Mouse (Mus musculus) intestine, embryonic 14.5 days (tissue): ENCODE data around the gene Cpne7. TPM values are rescaled to one million over a fixed set of nuclear protein-coding genes. Genes with fewer than 3 reads are reported as not detected.

ENCODE experiments used
- ATAC-seq: fragments of 200-750 bp; cut with Nextera tagmentation; replicated peaks from 2 replicates; pipeline ENCODE4 v1.8.0; 2017; ENCODE audit warnings: low read depth, moderate number of reproducible peaks, moderate TSS enrichment, moderate library complexity; ENCODE audit not compliant: low FRiP score, low TSS enrichment
- DNase-seq: peaks from one replicate; pipeline ENCODE4 v3.0.0-alpha.2; 2018; ENCODE audit warnings: low spot score
- H3K27ac ChIP-seq: fragments of 300-500 bp; sonication (generic); 2 replicates; pipeline ENCODE4 v1.5.1; 2014; ENCODE audit warnings: low read depth, mild to moderate bottlenecking, control low read depth
- H3K27me3 ChIP-seq: fragments of 300-500 bp; sonication (generic); replicated peaks from 2 replicates; pipeline ENCODE4 v1.6.1; 2014; ENCODE audit warnings: low read length, control low read depth; ENCODE audit not compliant: control insufficient read depth, insufficient read depth
- H3K36me3 ChIP-seq: fragments of 300-500 bp; sonication (generic); 2 replicates; pipeline ENCODE4 v1.6.1; 2014; ENCODE audit warnings: low read length, control low read depth; ENCODE audit not compliant: control insufficient read depth, insufficient read depth
- H3K4me1 ChIP-seq: fragments of 300-500 bp; sonication (generic); replicated peaks from 2 replicates; pipeline ENCODE4 v1.6.1; 2014; ENCODE audit warnings: low read length, control low read depth, mixed read lengths; ENCODE audit not compliant: control insufficient read depth, insufficient read depth
- H3K4me2 ChIP-seq: fragments of 300-500 bp; sonication (generic); 2 replicates; pipeline ENCODE4 v1.6.1; 2014; ENCODE audit warnings: low read length
- H3K4me3 ChIP-seq: fragments of 300-500 bp; sonication (generic); 2 replicates; pipeline ENCODE4 v1.5.1; 2014; ENCODE audit warnings: low read depth, low read length, control low read depth, mixed read lengths
- H3K9ac ChIP-seq: fragments of 300-500 bp; sonication (generic); 2 replicates; pipeline ENCODE4 v1.6.1; 2014; ENCODE audit warnings: mild to moderate bottlenecking, low read length
- H3K9me3 ChIP-seq: fragments of 300-500 bp; sonication (generic); 2 replicates; pipeline ENCODE4 v1.6.1; 2016; ENCODE audit warnings: low read length, control low read depth; ENCODE audit not compliant: control insufficient read depth
- WGBS: fragments of 180-500 bp; shearing (Covaris S2); extraction: QIAGEN DNeasy Blood & Tissue Kit; methylation state at CpG from one replicate; pipeline ENCODE4 v1.1.7; 2014; 5-methylcytosine and 5-hydroxymethylcytosine counted together
- polyA plus RNA-seq: library from polyadenylated mRNA; unstranded; fragments of >200 nt; fragmentation: Nextera tagmentation; extraction: Ambion mirVana; gene quantifications from 2 replicates; pipeline ENCODE4 v1.2.1, GENCODE M21; 2014

Gene Cpne7
- polyA plus RNA-seq, 1 experiment from 2014 or later, result 0.70 TPM

DNA sequence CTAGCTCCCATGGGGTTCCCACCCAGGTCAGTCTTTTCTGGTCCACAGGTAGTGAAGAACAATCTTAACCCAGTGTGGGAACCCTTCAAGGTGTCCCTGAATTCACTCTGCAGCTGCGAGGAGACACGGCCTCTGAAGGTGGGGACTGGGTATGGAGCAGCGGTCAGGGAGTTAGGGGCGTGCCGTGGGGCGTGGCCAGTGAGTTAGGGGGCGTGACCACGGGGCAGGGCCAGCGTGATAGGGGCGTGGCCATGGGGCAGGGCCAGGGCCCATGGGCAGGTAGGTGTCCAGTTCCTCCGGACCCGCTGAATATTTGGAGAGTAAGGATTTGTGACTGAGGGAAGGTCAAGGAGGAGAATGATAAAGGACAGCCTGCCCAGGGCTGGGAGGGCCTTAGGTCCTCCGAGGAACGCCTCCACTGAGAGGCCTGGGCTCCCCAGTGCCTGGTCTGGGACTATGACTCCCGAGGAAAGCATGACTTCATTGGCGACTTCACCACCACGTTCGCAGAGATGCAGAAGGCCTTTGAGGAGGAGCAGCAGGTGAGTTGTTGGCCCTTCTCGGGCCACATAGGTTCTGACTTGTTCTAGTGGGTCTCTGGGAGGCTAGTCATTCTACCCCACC is 9.1 kb downstream of the Cpne7 start:
- H3K4me1 ChIP-seq, result peaks cover 4% of the 10 kb centered on the region; the same call in 1 of the 2 replicates
- no peaks in the 10 kb centered on the region for H3K36me3 ChIP-seq
- peaks cover 3% of the 10 kb centered on the region; the same call in 1 of the 2 replicates for H3K27me3 ChIP-seq
- DNase-seq, result peak; percentile 83
- peak overlapping the region; percentile 6; the same call in 1 of the 2 replicates for H3K4me3 ChIP-seq
- peak; percentile 64 for ATAC-seq
- H3K27ac ChIP-seq, result no peak overlapping the region
- peak overlapping the region; percentile 35 for H3K4me2 ChIP-seq
- 8% methylated on average over 19 of the region's 19 CpGs for WGBS
- H3K9me3 ChIP-seq, result no peaks in the 10 kb centered on the region
- no peak overlapping the region for H3K9ac ChIP-seq

DNA sequence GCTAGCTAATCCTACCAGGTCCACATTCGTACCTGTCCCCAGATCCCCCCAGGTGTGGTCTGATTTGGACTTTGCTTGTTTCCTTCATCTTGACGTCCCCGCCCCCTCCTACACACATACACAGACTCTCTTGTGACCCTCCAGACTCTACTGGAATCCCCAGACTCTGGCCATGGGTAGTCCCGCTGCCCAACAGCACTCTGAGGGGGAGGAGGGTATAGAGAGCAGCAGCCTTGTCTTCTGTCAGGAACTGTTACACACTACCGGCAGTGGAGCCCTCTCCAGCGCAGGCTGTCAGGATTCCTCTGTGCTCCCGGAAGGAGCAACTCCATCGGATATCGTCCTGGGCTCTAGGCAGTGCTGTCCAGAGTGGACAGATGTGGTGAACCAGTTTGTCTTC is 13.9 kb downstream of the Cpne7 start:
- no peak overlapping the region for H3K27ac ChIP-seq
- H3K27me3 ChIP-seq, result no peaks in the 10 kb centered on the region; the same call in 1 of the 2 replicates
- no peak overlapping the region for H3K4me2 ChIP-seq
- H3K9ac ChIP-seq, result no peak overlapping the region
- 54% methylated on average over 9 of the region's 9 CpGs for WGBS
- no peak overlapping the region for H3K4me3 ChIP-seq
- no peak for ATAC-seq
- H3K9me3 ChIP-seq, result no peaks in the 10 kb centered on the region
- no peak for DNase-seq
- H3K4me1 ChIP-seq, result peaks cover 3% of the 10 kb centered on the region
- H3K36me3 ChIP-seq, result no peaks in the 10 kb centered on the region

DNA sequence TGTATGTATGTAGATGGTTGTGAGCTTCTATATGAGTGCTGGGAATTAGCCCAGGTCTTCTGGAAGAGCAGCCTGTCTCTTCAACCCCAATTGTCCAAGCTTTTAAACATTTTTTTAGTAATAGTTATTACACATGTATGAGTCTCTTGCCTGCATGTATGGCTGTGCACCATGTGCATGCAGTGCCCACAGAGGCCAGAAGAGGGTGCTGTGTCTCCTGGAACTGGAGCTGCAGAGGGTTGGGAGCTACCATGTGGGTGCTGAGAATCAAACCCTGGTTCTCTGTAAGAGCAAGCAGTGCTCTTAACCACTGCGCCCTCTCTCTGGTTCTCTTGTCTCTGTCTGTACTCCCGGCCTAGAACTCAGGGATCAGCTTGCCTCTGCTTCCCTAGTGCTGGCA is 15.8 kb downstream of the Cpne7 start:
- Histone ChIP-seq H3K27me3 (no peaks in the 10 kb centered on the region), H3K27ac (no peak overlapping the region), H3K4me1 (peaks cover 10% of the 10 kb centered on the region), H3K4me3 (no peak overlapping the region), H3K4me2 (no peak overlapping the region), H3K9me3 (no peaks in the 10 kb centered on the region), H3K36me3 (no peaks in the 10 kb centered on the region), H3K9ac (no peak overlapping the region)
- ATAC-seq (no peak), DNase-seq (no peak)
- WGBS, result 97% methylated on average over 2 of the region's 2 CpGs

DNA sequence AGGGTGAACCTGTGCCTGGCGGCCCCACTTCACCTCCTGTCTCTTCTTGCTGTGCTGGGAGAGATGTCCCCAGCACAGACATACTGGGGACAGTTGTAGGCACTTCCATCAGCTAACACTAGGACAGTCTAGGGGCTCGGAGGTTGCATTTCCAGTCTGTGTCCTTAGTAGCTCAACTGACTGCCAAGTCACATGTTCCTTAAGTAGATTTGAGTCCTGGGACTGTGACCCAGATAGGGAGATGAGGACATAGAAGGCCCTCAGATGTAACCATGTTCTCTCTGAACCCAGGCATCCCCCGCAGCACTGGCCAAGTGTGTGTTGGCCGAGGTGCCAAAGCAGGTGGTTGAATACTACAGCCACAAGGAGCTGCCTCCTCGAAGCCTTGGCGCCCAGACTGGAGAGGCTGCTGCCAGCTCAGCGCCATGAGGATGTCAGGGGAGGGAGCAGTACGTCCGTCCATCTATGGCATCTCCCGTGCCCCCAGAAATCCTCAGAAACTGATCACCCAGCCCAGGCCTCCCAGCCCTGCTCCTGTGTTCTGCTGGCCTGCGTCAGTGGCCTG is 17.1 kb downstream of the Cpne7 start:
- Histone ChIP-seq H3K9me3 (no peaks in the 10 kb centered on the region), H3K4me1 (peaks cover 16% of the 10 kb centered on the region), H3K4me3 (no peak overlapping the region), H3K27me3 (no peaks in the 10 kb centered on the region), H3K27ac (no peak overlapping the region), H3K4me2 (no peak overlapping the region), H3K9ac (no peak overlapping the region), H3K36me3 (no peaks in the 10 kb centered on the region)
- DNase-seq, result no peak
- WGBS, result 89% methylated on average over 11 of the region's 11 CpGs
- ATAC-seq, result no peak

DNA sequence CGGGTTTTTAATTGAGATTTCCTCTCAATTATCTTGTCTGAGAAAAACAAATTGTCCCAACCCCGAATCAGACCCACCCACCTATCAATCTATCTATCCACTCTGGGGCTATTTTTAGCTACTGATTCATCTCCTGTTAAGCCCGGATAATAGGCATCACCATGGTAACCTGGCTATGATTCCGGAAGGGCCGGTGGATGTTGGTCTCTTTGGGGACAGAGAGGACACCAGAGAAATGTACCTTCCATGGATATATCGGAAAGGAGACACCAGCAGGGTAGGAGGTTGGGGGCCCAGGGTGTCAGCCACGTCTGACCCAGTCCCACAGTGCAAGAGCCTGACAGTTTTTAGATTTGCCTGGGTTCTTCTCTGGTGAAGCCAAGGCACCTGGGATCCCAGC is 18.2 kb downstream of the Cpne7 start:
- no peak overlapping the region for H3K27ac ChIP-seq
- no peak for DNase-seq

DNA sequence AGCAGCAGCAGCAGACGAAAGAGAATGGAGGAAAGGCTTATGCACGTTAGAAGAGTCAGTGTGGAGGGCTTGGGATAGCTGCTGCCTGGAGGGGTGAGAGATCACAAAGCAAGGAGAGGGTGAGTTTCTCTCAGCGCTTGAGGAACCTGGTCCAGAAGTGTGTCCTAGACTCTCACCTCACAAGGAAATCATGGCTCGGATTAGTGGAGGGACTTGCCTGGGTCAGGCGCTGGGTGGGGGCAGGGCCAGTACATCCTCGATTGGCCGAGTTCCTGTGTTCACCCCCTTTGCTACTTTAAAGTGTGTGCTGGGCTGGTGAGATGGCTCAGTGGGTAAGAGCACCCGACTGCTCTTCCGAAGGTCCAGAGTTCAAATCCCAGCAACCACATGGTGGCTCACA is 18.6 kb downstream of the Cpne7 start:
- no peak overlapping the region for H3K4me3 ChIP-seq
- H3K9ac ChIP-seq, result no peak overlapping the region
- H3K9me3 ChIP-seq, result no peaks in the 10 kb centered on the region
- DNase-seq (no peak), ATAC-seq (no peak)
- no peaks in the 10 kb centered on the region for H3K36me3 ChIP-seq
- 50% methylated on average over 9 of the region's 9 CpGs for WGBS
- no peak overlapping the region for H3K27ac ChIP-seq
- H3K27me3 ChIP-seq, result no peaks in the 10 kb centered on the region
- H3K4me1 ChIP-seq, result peaks cover 16% of the 10 kb centered on the region
- no peak overlapping the region for H3K4me2 ChIP-seq

More for the DNA sequence above, 18.2 kb downstream of the Cpne7 start:
- WGBS, result 42% methylated on average over 7 of the region's 7 CpGs
- no peak for ATAC-seq
- no peaks in the 10 kb centered on the region for H3K36me3 ChIP-seq
- no peak overlapping the region for H3K4me2 ChIP-seq
- no peak overlapping the region for H3K4me3 ChIP-seq
- H3K9me3 ChIP-seq, result no peaks in the 10 kb centered on the region
- no peak overlapping the region for H3K9ac ChIP-seq
- H3K4me1 ChIP-seq, result peaks cover 16% of the 10 kb centered on the region
- no peaks in the 10 kb centered on the region for H3K27me3 ChIP-seq

DNA sequence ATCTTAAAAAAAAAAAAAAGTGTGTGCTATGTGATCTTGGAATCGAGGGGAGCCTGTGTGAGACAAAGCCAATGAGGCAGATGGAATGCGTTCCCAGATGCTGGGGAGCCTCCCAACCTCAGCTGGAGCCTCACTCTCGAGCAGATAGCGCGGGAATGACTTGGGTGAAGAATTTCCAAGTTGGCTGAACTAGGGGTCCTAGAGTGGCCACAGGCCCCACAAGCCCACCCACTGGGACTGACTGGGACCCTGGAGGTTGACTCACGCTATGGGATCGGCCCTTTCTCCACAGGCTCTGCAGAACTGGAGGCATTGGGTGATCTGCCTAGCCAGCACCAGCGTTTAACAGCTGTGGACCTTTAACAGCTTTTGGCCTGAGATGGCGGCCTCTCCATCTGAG is 19.1 kb downstream of the Cpne7 start:
- Histone ChIP-seq H3K9me3 (no peaks in the 10 kb centered on the region), H3K36me3 (no peaks in the 10 kb centered on the region), H3K27ac (no peak overlapping the region), H3K4me2 (no peak overlapping the region), H3K27me3 (no peaks in the 10 kb centered on the region), H3K4me3 (no peak overlapping the region), H3K9ac (no peak overlapping the region), H3K4me1 (peaks cover 16% of the 10 kb centered on the region)
- ATAC-seq (no peak), DNase-seq (no peak)
- WGBS, result 76% methylated on average over 9 of the region's 9 CpGs

DNA sequence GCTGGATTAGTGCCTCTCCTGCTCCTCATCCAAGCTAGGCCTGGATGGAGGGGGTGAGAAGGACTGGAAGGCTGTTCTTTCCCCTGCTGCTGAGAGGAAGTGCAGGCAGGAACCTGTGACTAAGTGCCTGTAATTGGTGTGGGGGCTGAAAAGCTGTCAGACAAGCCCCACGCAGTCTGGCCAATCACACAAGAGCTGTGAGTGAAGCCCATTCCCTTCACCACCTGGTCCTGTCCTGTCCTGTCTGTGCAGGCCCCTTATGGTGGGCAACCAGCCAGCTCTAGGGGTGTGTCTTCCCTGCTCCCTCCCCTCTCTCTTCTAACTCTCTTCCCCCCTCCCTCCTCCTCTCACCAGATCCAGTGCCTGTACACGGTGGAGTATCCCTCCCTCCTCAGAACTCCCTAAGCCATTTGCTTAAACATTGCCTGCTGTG is 20.5 kb downstream of the Cpne7 start:
- peaks cover 25% of the 10 kb centered on the region for H3K4me1 ChIP-seq
- H3K4me3 ChIP-seq, result no peak overlapping the region
- H3K9ac ChIP-seq, result no peak overlapping the region
- DNase-seq, result peak; percentile 80
- 0% methylated on average over 2 of the region's 2 CpGs for WGBS
- H3K27me3 ChIP-seq, result no peaks in the 10 kb centered on the region
- H3K36me3 ChIP-seq, result no peaks in the 10 kb centered on the region
- H3K9me3 ChIP-seq, result no peaks in the 10 kb centered on the region
- peak; percentile 93 for ATAC-seq
- peak overlapping the region; percentile 18; the same call in 1 of the 2 replicates for H3K4me2 ChIP-seq
- H3K27ac ChIP-seq, result peak overlapping the region; percentile 87

DNA sequence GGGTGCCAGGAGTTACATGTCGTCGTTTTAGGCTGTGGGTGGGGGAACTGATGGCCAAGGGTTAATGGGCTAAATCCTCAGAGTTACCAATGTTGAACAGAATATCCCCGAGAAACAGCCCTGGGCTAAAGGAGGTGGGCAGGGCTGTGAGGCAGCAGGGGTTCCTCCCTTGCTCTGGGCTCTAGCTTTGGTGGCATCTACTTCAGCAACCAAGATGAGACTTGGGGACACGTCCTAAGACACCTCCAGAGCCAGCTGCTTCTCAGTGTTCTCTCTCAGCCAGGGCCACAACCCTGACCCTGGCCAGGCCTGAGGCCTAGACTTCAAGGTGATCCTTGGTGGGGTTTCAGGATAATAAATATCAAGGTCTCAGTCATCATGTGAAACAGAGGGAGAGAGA is 21.6 kb downstream of the Cpne7 start:
- Histone ChIP-seq H3K36me3 (no peaks in the 10 kb centered on the region), H3K9ac (no peak overlapping the region), H3K27ac (no peak overlapping the region), H3K27me3 (no peaks in the 10 kb centered on the region), H3K4me2 (no peak overlapping the region), H3K4me3 (no peak overlapping the region), H3K4me1 (peaks cover 25% of the 10 kb centered on the region), H3K9me3 (no peaks in the 10 kb centered on the region)
- ATAC-seq (no peak), DNase-seq (no peak)
- 72% methylated on average over 4 of the region's 4 CpGs for WGBS
